Mouse (Mus musculus) bone marrow, adult 2 months (tissue): ENCODE data around the gene Pih1d1.

Source experiments
- CTCF ChIP-seq: fragments of 200-500 bp; IDR thresholded peaks from 2 replicates; pipeline ENCODE4 v1.5.1; 2011; ENCODE audit warnings: low read length, control low read depth; ENCODE audit not compliant: control insufficient read depth, insufficient read depth
- POLR2A ChIP-seq: fragments of 200-500 bp; IDR thresholded peaks from 2 replicates; pipeline ENCODE4 v1.6.1; 2011; ENCODE audit warnings: low read depth, mild to moderate bottlenecking, control low read depth, low read length, borderline replicate concordance; ENCODE audit not compliant: control insufficient read depth

GRCm38 (mm10) chr7:45182199-45182601, 28.1 kb downstream of the Pih1d1 start:
- TF ChIP-seq CTCF (no peak), POLR2A (peak; percentile 44; the same call in 1 of the 2 replicates)
